Mouse (Mus musculus) frontal cortex, postnatal 10 days (tissue): ENCODE measurements around the gene Magi2.
"Not testable (repeated sequence)": the region's sequence is repeated elsewhere in the genome, so short reads cannot be mapped to it uniquely, and the experiment has no call there.

Experiments
- DNase-seq, 2 experiments: peaks; one replicate each; pipeline ENCODE4 v3.0.0; 2022; ENCODE audit warnings: low spot score in 2 of 2, mixed read lengths in 1 of 2

Gene Magi2

GRCm38 (mm10) chr5:19226866-19227243, at the start of gene Magi2:
Magi2 (plus strand) TSS chr5:19227036.
- no peak for DNase-seq

DNA sequence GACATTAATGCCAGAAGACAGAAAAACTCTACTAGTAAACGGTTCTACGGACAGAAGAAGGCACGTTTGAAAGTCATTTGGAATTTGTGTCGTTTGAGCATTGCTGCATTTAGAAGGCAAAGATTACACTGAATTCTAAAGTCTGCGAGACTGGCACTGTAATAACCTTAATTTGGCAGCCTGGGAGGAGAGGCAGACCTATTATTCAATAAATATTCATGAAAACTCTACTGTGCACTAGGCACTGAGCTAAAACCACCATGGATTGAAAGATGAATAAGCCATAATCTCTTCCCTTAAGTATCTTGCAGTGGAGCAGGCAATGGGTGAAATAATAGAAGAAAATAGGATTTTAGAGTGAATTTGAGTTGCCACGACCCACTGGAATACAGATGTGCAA, 48.2 kb upstream of the Magi2 start:
- DNase-seq, result no peak

GRCm38 (mm10) chr5:19186175-19186574, 40.7 kb upstream of the Magi2 start:
- no peak for DNase-seq

GRCm38 (mm10) chr5:19211665-19212064, 15.2 kb upstream of the Magi2 start:
- DNase-seq, result no peak

- DNase-seq, result peak; percentile 76 to 77
Measured at GRCm38 (mm10) chr5:19226144-19226865, 531 bp upstream of the Magi2 start.

DNA sequence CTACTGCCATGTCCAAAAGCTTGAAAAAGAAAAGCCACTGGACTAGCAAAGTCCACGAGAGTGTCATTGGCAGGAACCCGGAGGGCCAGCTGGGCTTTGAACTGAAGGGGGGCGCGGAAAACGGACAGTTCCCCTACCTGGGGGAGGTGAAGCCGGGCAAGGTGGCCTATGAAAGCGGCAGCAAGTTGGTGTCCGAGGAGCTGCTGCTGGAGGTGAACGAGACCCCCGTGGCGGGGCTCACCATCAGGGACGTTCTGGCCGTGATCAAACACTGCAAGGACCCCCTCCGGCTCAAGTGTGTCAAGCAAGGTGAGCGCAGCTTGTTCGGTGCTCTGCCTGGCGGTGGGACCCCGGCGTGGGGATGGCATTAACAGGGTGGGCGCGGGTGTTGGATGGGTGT, 445 bp downstream of the Magi2 start:
- DNase-seq, result peak; percentile 9 to 13

GRCm38 (mm10) chr5:19227791-19228331, 1.0 kb downstream of the Magi2 start:
- peak in 1 of 2 experiments; percentile 11 for DNase-seq

GRCm38 (mm10) chr5:19241797-19242196, 15.0 kb downstream of the Magi2 start:
- peak in 1 of 2 experiments; percentile 7 for DNase-seq

- no peak for DNase-seq
Measured at GRCm38 (mm10) chr5:19246426-19246825, 19.6 kb downstream of the Magi2 start.

DNA sequence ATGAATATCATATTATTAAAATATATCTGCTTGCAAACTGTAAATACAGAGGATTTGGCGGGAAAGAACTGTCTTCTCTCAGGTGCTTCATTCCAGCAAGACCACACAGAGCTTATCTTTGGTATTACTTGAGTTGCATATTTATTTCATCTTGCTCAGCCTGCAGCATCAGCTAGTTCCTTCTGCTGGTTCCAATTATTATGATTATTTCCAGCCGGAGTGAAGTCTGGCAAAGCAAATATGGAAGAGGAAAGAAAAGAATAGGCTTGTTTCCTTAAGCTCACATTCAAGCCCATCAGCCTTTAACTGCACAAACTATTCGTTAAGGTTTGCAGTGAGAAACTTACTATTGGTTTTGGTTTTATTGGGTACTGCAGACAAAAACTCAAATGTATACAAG, 20.4 kb downstream of the Magi2 start:
- DNase-seq, result no peak

DNA sequence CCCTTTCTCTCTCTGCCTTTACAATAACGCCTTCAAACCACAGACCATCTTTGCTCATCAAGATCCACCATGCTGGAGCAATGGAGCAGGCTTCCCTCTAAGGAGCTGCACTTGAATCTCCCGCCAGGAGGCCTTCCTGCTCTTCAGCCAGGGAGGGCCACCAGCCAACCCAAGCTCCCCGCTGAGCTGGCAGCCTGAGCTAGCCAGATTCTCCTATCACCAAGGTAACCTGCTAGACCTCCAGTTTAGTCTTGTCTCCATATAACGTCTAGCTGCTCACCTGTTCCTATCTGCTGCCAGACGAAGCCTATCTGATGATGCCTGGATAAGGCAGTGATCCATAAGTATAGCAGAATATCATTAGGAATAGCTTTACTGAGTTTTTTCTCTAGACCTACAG, 36.0 kb downstream of the Magi2 start:
- DNase-seq, result no peak

DNA sequence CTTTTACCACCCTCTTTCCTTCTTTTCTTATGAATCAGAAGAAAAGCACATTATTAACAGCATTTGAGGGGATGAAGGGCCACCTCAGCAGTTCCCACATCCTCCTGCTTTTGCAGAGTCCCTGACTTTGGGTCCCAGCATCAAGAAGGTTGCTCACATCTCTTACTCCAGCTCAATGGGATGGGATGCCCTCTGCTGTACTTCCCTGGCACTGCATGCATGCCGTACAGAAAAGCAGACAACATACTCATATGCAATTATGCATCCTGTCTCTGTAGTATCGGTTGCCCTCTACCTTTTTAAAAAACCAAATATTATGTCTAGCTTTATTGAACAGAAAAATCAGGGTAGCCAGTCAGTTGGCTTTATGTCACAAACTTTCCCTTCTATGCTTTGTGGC, 37.8 kb downstream of the Magi2 start:
- DNase-seq, result no peak

- no peak for DNase-seq
Measured at GRCm38 (mm10) chr5:19292581-19292980, 65.7 kb downstream of the Magi2 start.

GRCm38 (mm10) chr5:19306656-19307055, 79.8 kb downstream of the Magi2 start:
- no peak for DNase-seq

- no peak for DNase-seq
Measured at GRCm38 (mm10) chr5:19309870-19310269, 83.0 kb downstream of the Magi2 start.

- DNase-seq, result no peak
Measured at GRCm38 (mm10) chr5:19322532-19322931, 95.7 kb downstream of the Magi2 start.

GRCm38 (mm10) chr5:19337561-19337960, 110.7 kb downstream of the Magi2 start:
- DNase-seq, result no peak

DNA sequence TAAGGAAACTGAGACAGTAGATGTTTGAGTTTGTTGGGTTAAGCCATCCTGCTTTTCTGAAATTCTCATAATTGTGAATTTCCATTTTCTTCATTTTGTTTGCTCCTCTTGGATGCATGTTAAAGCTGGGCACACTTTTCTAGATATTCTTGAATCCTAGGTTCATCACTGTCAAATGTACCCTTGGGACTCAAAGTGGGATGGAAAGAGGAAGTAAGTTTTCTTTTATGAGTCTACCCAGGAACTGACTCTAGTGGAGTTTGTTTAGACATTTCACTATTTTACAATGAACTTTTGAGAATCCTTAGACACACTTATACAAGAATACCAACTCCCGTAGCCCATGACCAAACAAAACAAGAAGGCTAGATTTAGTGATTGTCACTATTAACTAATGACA, 141.3 kb downstream of the Magi2 start:
- no peak for DNase-seq

GRCm38 (mm10) chr5:19395876-19396275, 169.0 kb downstream of the Magi2 start:
- DNase-seq, result no peak

DNA sequence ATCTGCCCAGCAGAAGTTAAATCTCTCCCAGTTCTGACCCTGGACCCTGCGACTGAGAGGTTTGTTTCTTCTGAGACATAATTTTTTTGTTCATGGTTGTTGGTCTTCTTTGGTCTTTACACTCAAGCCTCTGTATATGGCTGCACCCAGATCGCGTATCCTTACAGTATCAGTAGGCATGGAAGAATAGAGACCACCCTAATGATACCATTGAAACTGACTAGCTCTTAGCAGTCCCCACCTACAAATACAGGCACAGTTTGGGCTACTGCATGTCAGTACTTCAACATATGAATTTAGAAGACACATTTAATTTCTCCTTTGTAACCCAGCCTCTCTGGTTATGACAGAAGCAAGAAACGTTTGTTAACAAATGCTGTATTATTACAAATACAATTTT, 173.5 kb downstream of the Magi2 start:
- DNase-seq, result no peak

GRCm38 (mm10) chr5:19400738-19401408, 174.0 kb downstream of the Magi2 start:
- DNase-seq, result no peak

DNA sequence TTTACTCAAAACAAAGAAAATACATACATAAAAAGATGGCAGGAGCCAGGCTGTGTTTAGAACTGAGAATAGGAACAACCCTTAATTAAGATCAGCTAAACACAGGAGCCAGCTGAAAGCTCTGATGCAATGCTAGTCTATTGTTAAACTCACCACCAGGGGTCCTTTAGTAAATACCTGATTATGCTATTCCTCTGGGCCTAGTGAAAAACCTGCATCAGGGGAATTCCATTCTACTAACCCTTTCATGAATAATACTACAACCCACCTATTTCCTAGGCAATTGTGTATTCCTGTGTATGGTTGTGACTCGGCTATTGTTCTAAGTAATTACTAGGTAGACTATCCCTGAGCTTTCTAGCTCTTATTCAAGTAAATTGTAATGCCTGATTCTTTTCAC, 177.4 kb downstream of the Magi2 start:
- not testable (repeated sequence) for DNase-seq

- no peak for DNase-seq
Measured at GRCm38 (mm10) chr5:19414556-19414955, 187.7 kb downstream of the Magi2 start.
